Mouse (Mus musculus) intestine, embryonic 16.5 days (tissue): ENCODE measurements around the gene Ifitm2. TPM values are rescaled to one million over a fixed set of nuclear protein-coding genes. Genes with fewer than 3 reads are reported as not detected.

Experiments used
- ATAC-seq: fragments of 200-750 bp; cut with Nextera tagmentation; 2 replicates; pipeline ENCODE4 v1.8.0; 2017; ENCODE audit warnings: moderate TSS enrichment, moderate library complexity
- H3K27ac ChIP-seq: fragments of 300-500 bp; sonication (generic); 2 replicates; pipeline ENCODE4 v1.5.1; 2014; ENCODE audit warnings: mild to moderate bottlenecking, low read length
- H3K27me3 ChIP-seq: fragments of 300-500 bp; sonication (generic); replicated peaks from 2 replicates; pipeline ENCODE4 v1.6.1; 2014; ENCODE audit warnings: low read length, control low read depth, mixed read lengths; ENCODE audit not compliant: control insufficient read depth, insufficient read depth
- H3K36me3 ChIP-seq: fragments of 300-500 bp; sonication (generic); 2 replicates; pipeline ENCODE4 v1.6.1; 2014; ENCODE audit warnings: low read length, control low read depth; ENCODE audit not compliant: control insufficient read depth, insufficient read depth
- H3K4me1 ChIP-seq: fragments of 300-500 bp; sonication (generic); 2 replicates; pipeline ENCODE4 v1.6.1; 2014; ENCODE audit warnings: low read length, control low read depth, mixed read lengths; ENCODE audit not compliant: control insufficient read depth, insufficient read depth
- H3K4me2 ChIP-seq: fragments of 300-500 bp; sonication (generic); 2 replicates; pipeline ENCODE4 v1.6.1; 2014; ENCODE audit warnings: low read depth, low read length, control low read depth
- H3K4me3 ChIP-seq: fragments of 300-500 bp; sonication (generic); 2 replicates; pipeline ENCODE4 v1.5.1; 2014; ENCODE audit warnings: mild to moderate bottlenecking, low read length
- H3K9ac ChIP-seq: fragments of 300-500 bp; sonication (generic); 2 replicates; pipeline ENCODE4 v1.6.1; 2014; ENCODE audit warnings: low read depth, low read length
- H3K9me3 ChIP-seq: fragments of 300-500 bp; sonication (generic); 2 replicates; pipeline ENCODE4 v1.6.1; 2016; ENCODE audit warnings: low read length, control low read depth; ENCODE audit not compliant: control insufficient read depth
- WGBS: fragments of 180-500 bp; shearing (Covaris S2); extraction: QIAGEN DNeasy Blood & Tissue Kit; methylation state at CpG from one replicate; pipeline ENCODE4 v1.1.7; 2014; 5-methylcytosine and 5-hydroxymethylcytosine counted together
- polyA plus RNA-seq: library from polyadenylated mRNA; unstranded; fragments of >200 nt; fragmentation: Nextera tagmentation; extraction: Ambion mirVana; gene quantifications from 2 replicates; pipeline ENCODE4 v1.2.1, GENCODE M21; 2015

Gene Ifitm2
- polyA plus RNA-seq, 1 experiment from 2014 or later: 1,252 TPM

DNA sequence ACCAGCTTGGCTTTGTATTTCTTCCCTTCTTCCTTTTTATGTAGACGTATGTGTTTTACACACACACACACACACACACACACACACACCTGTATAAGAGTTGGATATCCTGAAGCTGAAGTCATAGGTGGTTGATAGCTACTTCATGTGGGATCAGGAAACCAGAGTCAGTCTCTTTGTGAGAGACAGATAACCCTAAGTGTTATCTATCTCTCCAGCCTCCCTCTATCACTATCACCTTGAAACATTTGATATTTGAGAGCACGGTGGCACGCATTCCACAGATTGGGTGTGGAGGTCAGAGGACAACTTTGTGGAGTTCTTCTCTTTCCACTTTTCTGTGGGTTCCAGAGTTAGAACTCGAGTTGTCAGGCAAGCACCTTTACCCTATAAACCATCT, 35.9 kb downstream of the Ifitm2 start:
- peaks cover 24% of the 10 kb centered on the region for H3K27me3 ChIP-seq
- no peak overlapping the region for H3K4me3 ChIP-seq
- ATAC-seq: peak; percentile 46

DNA sequence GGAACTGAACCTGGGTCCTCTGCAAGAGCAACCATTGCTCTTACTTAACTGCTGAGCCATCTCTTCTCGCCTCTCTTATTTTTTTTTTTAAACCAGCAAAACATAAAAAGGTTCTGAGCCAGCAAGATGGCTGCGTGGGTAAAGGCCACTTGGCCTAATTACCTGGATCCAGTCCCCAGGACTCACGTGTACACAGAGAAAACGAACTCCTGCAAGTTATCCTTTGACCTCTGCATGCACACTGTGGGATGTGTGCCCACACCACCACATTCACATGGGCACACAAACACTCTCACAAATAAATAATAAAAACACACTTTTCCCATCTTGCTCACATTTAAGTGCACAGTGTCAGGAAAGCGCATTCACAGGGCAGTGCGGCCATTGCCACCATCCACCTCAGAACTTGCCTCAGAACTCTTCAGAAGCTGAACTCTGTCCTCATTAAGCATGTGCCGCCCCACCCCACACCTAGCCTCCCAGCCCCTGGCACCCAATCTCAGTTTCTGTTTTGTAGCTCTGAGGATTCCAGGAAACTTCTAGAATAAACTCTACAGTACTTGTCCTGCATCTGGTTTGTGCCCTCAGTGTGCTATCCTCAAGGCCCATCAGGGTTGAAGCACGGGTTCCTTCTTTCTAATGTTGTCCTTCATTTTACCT, 41.6 kb downstream of the Ifitm2 start:
- Histone ChIP-seq H3K27ac (peak overlapping the region; percentile 94), H3K9me3 (no peaks in the 10 kb centered on the region), H3K9ac (no peak overlapping the region), H3K4me1 (peaks cover 15% of the 10 kb centered on the region), H3K36me3 (no peaks in the 10 kb centered on the region), H3K4me3 (no peak overlapping the region), H3K4me2 (no peak overlapping the region), H3K27me3 (no peaks in the 10 kb centered on the region)
- ATAC-seq: peak; percentile 27
- 72% methylated on average over 8 of the region's 8 CpGs for WGBS

More for the DNA sequence above, 35.9 kb downstream of the Ifitm2 start:
- Histone ChIP-seq H3K9me3 (no peaks in the 10 kb centered on the region), H3K27ac (peak overlapping the region; percentile 89), H3K36me3 (peaks cover 3% of the 10 kb centered on the region; the same call in 1 of the 2 replicates), H3K4me1 (peaks cover 16% of the 10 kb centered on the region), H3K9ac (no peak overlapping the region; the same call in 1 of the 2 replicates), H3K4me2 (peak overlapping the region; percentile 1; the same call in 1 of the 2 replicates)
- WGBS: 43% methylated on average over 4 of the region's 4 CpGs

DNA sequence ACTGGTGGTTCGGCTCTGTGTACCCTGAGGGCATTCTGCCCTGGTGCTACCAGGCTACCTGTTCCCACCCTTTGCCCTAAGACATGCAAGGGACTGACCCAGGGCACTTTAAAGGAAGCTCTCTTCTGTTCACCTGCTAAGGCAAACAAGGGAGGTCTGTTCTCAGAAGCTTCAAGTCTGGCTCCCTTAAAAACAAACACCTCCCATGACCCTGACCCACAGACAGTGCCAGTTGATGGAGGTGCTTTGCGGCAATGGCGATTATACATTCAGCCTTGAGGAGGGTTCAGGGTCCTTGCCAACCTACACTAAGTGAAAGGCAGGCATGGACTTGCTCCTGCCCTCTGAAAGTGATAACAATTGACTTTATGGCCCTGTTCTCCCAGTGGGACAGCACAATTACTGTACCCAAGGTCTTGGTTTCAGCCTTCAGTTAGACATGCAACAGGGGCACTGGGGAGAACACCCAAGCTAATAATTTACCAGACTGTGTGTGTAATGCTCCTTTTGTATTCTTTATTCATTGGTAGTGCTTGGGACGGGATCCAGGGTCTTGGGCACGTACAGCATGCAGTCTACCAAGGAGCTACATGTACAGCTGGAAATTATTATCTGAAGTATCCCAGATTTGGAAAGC, 42.8 kb downstream of the Ifitm2 start:
- WGBS: 51% methylated on average over 5 of the region's 5 CpGs
- Histone ChIP-seq H3K4me1 (peaks cover 12% of the 10 kb centered on the region), H3K4me3 (no peak overlapping the region), H3K27ac (peak overlapping the region; percentile 94), H3K4me2 (peak overlapping the region; percentile 2; the same call in 1 of the 2 replicates), H3K27me3 (no peaks in the 10 kb centered on the region), H3K36me3 (no peaks in the 10 kb centered on the region), H3K9ac (peak overlapping the region; percentile 36; the same call in 1 of the 2 replicates), H3K9me3 (no peaks in the 10 kb centered on the region)
- ATAC-seq: peak; percentile 93

DNA sequence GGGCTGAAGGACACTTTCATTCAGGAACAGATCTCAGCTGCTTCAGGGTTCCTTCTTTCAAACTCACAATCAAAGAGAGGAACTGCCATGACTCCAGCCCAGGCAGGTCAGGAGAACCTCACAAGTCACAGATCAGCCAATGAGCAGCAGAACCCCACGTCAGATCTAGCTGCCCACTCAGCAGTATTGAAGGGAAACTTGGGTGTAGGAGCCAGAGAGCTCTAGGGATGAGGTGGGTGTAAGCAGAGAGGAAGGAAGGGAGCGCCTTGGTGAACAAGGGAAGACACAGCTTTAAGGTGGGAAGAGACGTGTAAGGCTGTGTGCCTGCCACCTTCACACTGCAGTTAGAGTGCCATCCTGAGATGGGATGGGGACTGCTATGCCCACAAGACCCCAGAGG, 43.5 kb downstream of the Ifitm2 start:
- Histone ChIP-seq H3K4me3 (no peak overlapping the region), H3K4me1 (peaks cover 12% of the 10 kb centered on the region), H3K27me3 (no peaks in the 10 kb centered on the region), H3K9ac (peak overlapping the region; percentile 36), H3K36me3 (no peaks in the 10 kb centered on the region), H3K9me3 (no peaks in the 10 kb centered on the region), H3K4me2 (0 out of 2 replicates have a peak overlapping the region, but pooled peaks have one; percentile 2), H3K27ac (peak overlapping the region; percentile 94)
- no peak for ATAC-seq
- WGBS: 60% methylated on average over 3 of the region's 3 CpGs

DNA sequence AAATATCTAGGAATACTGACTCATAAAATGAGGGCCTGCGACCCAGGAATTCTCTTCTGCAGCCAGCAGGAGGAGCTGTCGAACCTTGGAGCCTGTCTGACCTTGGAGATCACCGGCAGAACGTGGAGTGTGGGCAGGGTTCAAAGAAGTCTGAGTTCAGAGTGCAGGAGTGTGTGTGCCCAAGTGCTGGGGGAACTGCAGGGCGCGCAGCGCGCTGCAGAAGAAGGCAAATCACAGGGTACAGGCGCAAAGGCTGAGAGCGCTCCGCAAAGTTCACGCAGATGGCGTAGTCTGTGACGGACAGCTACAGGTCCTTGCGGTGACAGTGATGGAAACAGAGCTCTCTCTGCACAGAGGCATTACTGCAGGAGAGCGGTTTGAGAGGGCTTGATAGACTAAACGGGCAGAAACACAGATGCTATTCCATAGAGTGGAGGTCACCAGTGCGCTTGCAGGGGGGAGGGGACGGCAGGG, 47.1 kb downstream of the Ifitm2 start:
- Histone ChIP-seq H3K27me3 (no peaks in the 10 kb centered on the region), H3K4me1 (peaks cover 7% of the 10 kb centered on the region), H3K27ac (0 out of 2 replicates have a peak overlapping the region, but pooled peaks have one; percentile 49), H3K4me3 (peak overlapping the region; percentile 45), H3K9me3 (no peaks in the 10 kb centered on the region), H3K36me3 (no peaks in the 10 kb centered on the region), H3K9ac (peak overlapping the region; percentile 64), H3K4me2 (peak overlapping the region; percentile 79)
- peak; percentile 64 for ATAC-seq
- WGBS: 2% methylated on average over 19 of the region's 19 CpGs

DNA sequence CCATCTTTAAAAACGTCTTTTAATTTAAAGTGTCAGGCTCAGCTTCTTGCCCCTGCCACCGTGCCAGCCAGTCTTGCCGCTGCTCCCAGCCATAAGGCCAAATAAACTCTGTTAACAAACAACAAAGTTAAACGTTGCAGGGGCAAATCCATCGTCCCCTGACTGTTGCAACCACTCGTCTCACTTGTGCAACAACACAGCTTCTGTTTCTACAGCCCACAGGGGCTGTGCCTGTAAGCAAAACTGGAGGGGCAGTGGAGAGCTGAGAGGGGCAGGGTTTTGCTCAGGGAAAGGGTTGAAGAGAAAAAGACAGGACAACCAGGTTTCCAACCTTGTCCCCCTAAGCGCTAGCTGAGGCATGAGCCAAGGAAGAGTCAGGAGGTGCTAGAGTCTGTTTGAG, 47.6 kb downstream of the Ifitm2 start:
- H3K27me3 ChIP-seq: no peaks in the 10 kb centered on the region
- ATAC-seq: no peak
- H3K4me3 ChIP-seq: no peak overlapping the region
- H3K4me1 ChIP-seq: peaks cover 10% of the 10 kb centered on the region
- no peak overlapping the region; the same call in 1 of the 2 replicates for H3K4me2 ChIP-seq
- H3K9ac ChIP-seq: no peak overlapping the region
- 44% methylated on average over 7 of the region's 7 CpGs for WGBS
- H3K36me3 ChIP-seq: no peaks in the 10 kb centered on the region
- no peaks in the 10 kb centered on the region for H3K9me3 ChIP-seq
- H3K27ac ChIP-seq: no peak overlapping the region

DNA sequence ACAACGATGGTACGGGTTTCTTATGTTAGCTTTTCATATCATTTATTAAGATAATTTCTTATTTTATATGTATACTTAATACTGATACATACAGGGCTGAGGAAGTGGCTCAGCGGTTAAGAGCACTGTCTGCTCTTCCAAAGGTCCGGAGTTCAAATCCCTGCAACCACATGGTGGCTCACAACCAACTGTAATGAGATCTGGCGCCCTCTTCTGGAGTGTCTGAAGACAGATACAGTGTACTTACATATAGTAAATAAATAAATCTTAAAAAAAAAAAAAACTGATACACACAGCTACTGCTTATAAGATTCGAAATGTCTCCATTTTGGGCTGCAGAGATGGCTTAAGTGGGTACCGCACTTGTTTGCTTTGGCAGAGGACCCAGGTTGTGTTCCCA, 48.1 kb downstream of the Ifitm2 start:
- no peaks in the 10 kb centered on the region for H3K9me3 ChIP-seq
- ATAC-seq: no peak
- H3K4me3 ChIP-seq: no peak overlapping the region
- no peaks in the 10 kb centered on the region for H3K36me3 ChIP-seq
- 87% methylated on average over 7 of the region's 7 CpGs for WGBS
- H3K4me2 ChIP-seq: no peak overlapping the region
- H3K9ac ChIP-seq: no peak overlapping the region
- H3K27me3 ChIP-seq: no peaks in the 10 kb centered on the region
- H3K4me1 ChIP-seq: peaks cover 10% of the 10 kb centered on the region
- H3K27ac ChIP-seq: no peak overlapping the region

DNA sequence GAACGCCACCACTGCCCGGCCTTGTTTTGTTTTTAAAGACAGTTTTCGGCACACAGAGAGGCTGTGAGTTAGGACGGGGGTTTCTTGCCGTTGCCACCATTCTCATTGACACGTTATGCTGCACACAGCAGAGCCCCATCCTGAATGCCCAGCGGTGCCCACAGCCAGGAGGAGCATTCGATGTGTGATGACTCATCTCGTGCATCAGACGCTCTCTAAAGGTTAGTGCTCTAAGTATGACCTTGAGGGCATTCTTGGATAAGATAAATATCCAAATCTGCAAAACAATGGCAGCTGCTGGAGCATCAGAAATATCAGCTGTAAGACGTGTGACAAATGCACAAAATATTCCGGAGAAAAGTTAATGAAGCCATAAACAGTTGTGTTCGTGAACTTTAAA, 48.7 kb downstream of the Ifitm2 start:
- Histone ChIP-seq H3K4me2 (no peak overlapping the region), H3K4me3 (no peak overlapping the region), H3K9me3 (no peaks in the 10 kb centered on the region), H3K4me1 (peaks cover 5% of the 10 kb centered on the region; the same call in 1 of the 2 replicates), H3K9ac (no peak overlapping the region), H3K27ac (no peak overlapping the region), H3K36me3 (no peaks in the 10 kb centered on the region), H3K27me3 (no peaks in the 10 kb centered on the region)
- ATAC-seq: no peak
- 79% methylated on average over 13 of the region's 13 CpGs for WGBS

DNA sequence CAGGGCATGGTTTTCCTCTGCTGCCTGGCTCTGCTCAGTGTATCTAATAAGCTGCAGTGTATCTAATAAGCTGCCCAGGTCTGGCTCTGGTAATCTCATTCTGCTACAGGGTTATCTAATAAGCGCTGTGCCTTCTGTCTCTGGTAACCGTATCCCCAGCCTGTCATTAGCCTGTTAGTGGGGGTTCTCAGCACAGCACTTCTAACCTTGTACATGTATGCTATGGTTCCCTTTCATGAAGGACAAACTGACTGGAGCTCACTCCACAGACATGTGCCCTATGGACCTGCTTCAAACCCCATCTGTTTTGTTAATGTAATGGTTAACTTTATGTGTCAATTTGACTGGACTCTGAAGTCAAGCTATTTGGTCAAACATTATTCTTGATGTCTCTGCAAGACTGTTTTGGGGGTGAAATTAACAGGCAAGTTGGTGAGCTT, 50.1 kb downstream of the Ifitm2 start:
- ATAC-seq: no peak
- Histone ChIP-seq H3K9me3 (no peaks in the 10 kb centered on the region), H3K4me1 (peaks cover 2% of the 10 kb centered on the region; the same call in 1 of the 2 replicates), H3K36me3 (no peaks in the 10 kb centered on the region), H3K27me3 (no peaks in the 10 kb centered on the region), H3K4me3 (no peak overlapping the region), H3K4me2 (no peak overlapping the region), H3K27ac (no peak overlapping the region), H3K9ac (no peak overlapping the region)
- WGBS: 71% methylated on average over 2 of the region's 2 CpGs
